Mouse (Mus musculus): Measurements from ENCODE around the gene Cd163. TPM values are rescaled to one million over a fixed set of nuclear protein-coding genes. Genes with fewer than 3 reads are reported as not detected.

The Cd163 gene
- polyA plus RNA-seq, 1 experiment from 2014 or later, result 0.11 TPM

GRCm38 (mm10) chr6:124320371-124320770 is 15.9 kb downstream of the Cd163 start:
- no peak overlapping the region for H3K27ac ChIP-seq (replicated peaks)
- H3K36me3 ChIP-seq, result no peaks in the 10 kb centered on the region
- H3K9ac ChIP-seq, result no peak overlapping the region
- WGBS, result 62% methylated on average over 6 of the region's 6 CpGs
- no peaks in the 10 kb centered on the region for H3K27me3 ChIP-seq
- H3K4me2 ChIP-seq, result no peak overlapping the region
- H3K4me3 ChIP-seq, result no peak overlapping the region
- ATAC-seq (ENCODE audit: low read depth), result no peak
- no peaks in the 10 kb centered on the region for H3K9me3 ChIP-seq
- no peaks in the 10 kb centered on the region for H3K4me1 ChIP-seq (replicated peaks)

DNA sequence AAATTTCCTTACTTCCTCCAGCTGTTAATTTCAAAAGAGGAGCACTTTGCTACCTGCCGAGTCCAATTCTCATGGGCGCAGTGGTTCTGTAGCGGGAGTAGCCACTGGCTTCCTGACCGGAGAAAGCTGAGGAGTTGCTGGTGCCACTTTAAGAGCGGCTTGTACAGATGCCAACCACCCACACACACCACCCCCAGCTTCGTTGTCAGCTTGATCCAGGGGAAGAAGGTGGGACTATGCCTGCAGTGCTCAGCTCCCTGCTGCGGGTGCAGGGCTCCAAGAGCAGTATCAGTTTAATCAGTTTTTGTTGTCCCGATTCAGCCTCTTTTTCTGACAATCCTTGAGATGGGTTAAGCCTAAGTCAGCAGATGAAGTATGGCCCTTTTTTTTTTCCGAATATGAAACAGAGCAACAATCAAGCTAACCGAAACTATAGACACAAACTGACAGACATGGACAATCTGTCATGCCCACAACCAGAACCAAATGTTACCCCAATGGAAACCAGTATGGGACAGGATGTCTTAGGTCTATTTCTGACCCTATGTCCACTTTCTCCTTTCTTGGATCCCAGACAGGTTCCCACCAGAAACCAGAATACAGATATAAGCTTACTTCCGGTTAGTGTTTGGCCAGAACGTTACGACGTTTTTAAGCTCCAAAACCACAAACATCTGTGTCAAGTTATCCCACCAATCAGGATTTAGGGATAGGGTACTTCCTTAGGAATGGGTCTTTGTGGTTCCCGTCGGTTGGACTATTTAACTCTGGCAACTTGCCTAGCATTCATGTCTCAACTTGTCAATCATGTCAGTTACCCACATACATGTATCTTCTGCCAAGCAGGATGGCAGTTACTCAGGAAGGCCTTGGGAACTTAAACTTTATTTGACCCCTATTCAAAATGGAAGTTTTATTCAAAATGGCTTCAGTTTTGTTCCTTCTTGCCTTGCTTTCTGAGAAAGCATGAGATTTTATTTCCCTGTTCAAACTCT is 17.3 kb downstream of the Cd163 start:
- Histone ChIP-seq H3K9ac (no peak overlapping the region), H3K36me3 (no peaks in the 10 kb centered on the region), H3K4me2 (no peak overlapping the region), H3K4me3 (no peak overlapping the region), H3K4me1 (replicated peaks) (no peaks in the 10 kb centered on the region), H3K27ac (replicated peaks) (no peak overlapping the region), H3K27me3 (no peaks in the 10 kb centered on the region), H3K9me3 (no peaks in the 10 kb centered on the region)
- WGBS, result 85% methylated on average over 16 of the region's 16 CpGs
- no peak for ATAC-seq (ENCODE audit: low read depth)

GRCm38 (mm10) chr6:124328394-124328991 is 24.0 kb downstream of the Cd163 start:
- WGBS, result 91% methylated on average over 3 of the region's 3 CpGs
- Histone ChIP-seq H3K36me3 (no peaks in the 10 kb centered on the region), H3K27me3 (no peaks in the 10 kb centered on the region), H3K4me1 (replicated peaks) (no peaks in the 10 kb centered on the region), H3K4me2 (no peak overlapping the region), H3K9ac (no peak overlapping the region), H3K4me3 (no peak overlapping the region), H3K27ac (replicated peaks) (no peak overlapping the region), H3K9me3 (no peaks in the 10 kb centered on the region)
- ATAC-seq (ENCODE audit: low read depth), result no peak

DNA sequence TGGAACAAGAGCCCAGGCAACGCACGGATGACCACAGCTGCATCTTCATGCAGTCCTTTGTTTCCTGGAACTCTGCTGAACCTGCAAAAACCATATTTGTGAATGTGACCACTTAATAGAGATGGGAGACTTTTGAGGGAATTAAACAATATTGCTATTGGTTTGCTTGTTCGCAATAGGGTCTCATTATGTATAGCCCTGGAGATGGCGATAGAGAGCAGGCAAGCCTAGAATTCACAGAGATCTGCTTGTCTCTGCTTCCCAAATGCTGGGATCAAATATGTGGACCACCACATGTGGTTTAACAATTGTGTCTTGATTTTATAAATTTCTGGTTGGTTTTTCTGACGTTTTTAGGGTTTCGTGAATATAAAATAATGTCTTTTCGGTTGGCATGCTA is 25.2 kb downstream of the Cd163 start:
- Histone ChIP-seq H3K9ac (no peak overlapping the region), H3K27ac (replicated peaks) (no peak overlapping the region), H3K4me2 (no peak overlapping the region), H3K4me1 (replicated peaks) (no peaks in the 10 kb centered on the region), H3K27me3 (no peaks in the 10 kb centered on the region), H3K4me3 (no peak overlapping the region), H3K36me3 (no peaks in the 10 kb centered on the region), H3K9me3 (no peaks in the 10 kb centered on the region)
- 92% methylated on average over 7 of the region's 7 CpGs for WGBS
- no peak for ATAC-seq (ENCODE audit: low read depth)

GRCm38 (mm10) chr6:124345096-124345495 is 40.6 kb downstream of the Cd163 start:
- H3K4me2 ChIP-seq, result no peak overlapping the region
- no peaks in the 10 kb centered on the region for H3K9me3 ChIP-seq
- H3K9ac ChIP-seq, result no peak overlapping the region
- no peak overlapping the region for H3K27ac ChIP-seq (replicated peaks)
- H3K4me3 ChIP-seq, result no peak overlapping the region
- 75% methylated on average over 4 of the region's 4 CpGs for WGBS
- H3K36me3 ChIP-seq, result no peaks in the 10 kb centered on the region
- no peaks in the 10 kb centered on the region for H3K4me1 ChIP-seq (replicated peaks)
- ATAC-seq (ENCODE audit: low read depth), result no peak
- H3K27me3 ChIP-seq, result no peaks in the 10 kb centered on the region

DNA sequence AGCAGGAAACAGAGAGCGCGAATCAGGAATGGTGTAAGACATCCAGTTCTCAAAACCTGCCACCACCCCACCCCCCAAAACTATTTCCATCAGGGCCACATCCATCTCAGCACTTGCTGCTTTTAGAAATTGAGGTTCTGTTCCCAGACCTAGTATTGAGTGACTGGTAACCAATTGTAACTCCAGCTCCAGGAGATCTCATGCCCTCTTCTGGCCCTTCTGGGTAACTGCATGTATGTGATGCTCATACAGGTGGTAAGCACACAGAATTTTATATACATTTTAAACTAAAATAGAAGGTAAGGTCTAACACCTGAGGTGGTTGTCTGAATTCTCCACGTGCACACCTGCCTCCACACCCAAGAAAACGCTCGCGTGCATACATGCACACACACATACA is 42.2 kb downstream of the Cd163 start:
- Histone ChIP-seq H3K9me3 (no peaks in the 10 kb centered on the region), H3K4me3 (no peak overlapping the region), H3K9ac (no peak overlapping the region), H3K4me2 (no peak overlapping the region), H3K36me3 (no peaks in the 10 kb centered on the region), H3K4me1 (replicated peaks) (no peaks in the 10 kb centered on the region), H3K27ac (replicated peaks) (no peak overlapping the region), H3K27me3 (no peaks in the 10 kb centered on the region)
- WGBS, result 83% methylated on average over 6 of the region's 6 CpGs
- no peak for ATAC-seq (ENCODE audit: low read depth)

DNA sequence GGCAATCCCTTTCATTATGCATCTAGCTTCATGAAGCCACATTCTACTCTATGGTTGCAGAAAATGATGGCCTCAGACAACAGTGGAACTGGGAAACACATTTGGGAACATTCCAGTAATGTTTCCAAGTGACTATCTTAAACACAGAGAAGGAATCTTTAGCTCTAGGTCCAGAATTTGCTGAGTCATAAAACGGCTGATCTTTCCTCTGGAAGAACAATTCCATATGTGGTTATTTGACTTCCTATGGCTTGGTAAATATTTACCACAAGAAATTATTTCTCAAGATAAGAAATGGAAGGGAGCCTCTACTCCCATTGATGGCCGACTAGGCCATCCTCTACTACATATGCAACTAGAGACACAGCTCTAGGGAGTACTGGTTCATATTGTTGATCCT is 48.8 kb downstream of the Cd163 start:
- no peak overlapping the region for H3K4me2 ChIP-seq
- 80% methylated on average over 2 of the region's 2 CpGs for WGBS

GRCm38 (mm10) chr6:124358953-124359352 is 54.5 kb downstream of the Cd163 start:
- no peak for ATAC-seq (ENCODE audit: low read depth)
- H3K9me3 ChIP-seq, result no peaks in the 10 kb centered on the region
- WGBS, result 85% methylated on average over 6 of the region's 6 CpGs
- H3K27ac ChIP-seq (replicated peaks), result no peak overlapping the region
- H3K4me2 ChIP-seq, result no peak overlapping the region
- H3K27me3 ChIP-seq, result no peaks in the 10 kb centered on the region
- no peaks in the 10 kb centered on the region for H3K4me1 ChIP-seq (replicated peaks)
- H3K9ac ChIP-seq, result no peak overlapping the region
- H3K4me3 ChIP-seq, result no peak overlapping the region
- no peaks in the 10 kb centered on the region for H3K36me3 ChIP-seq

More for the DNA sequence above, 48.8 kb downstream of the Cd163 start:
- no peak overlapping the region for H3K4me3 ChIP-seq
- H3K9me3 ChIP-seq, result no peaks in the 10 kb centered on the region
- no peak overlapping the region for H3K9ac ChIP-seq
- no peaks in the 10 kb centered on the region for H3K27me3 ChIP-seq
- no peaks in the 10 kb centered on the region for H3K4me1 ChIP-seq (replicated peaks)
- no peaks in the 10 kb centered on the region for H3K36me3 ChIP-seq
- H3K27ac ChIP-seq (replicated peaks), result no peak overlapping the region
- no peak for ATAC-seq (ENCODE audit: low read depth)

GRCm38 (mm10) chr6:124360549-124360948 is 56.1 kb downstream of the Cd163 start:
- ATAC-seq (ENCODE audit: low read depth), result no peak
- Histone ChIP-seq H3K4me2 (no peak overlapping the region), H3K4me1 (replicated peaks) (no peaks in the 10 kb centered on the region), H3K9ac (no peak overlapping the region), H3K27me3 (no peaks in the 10 kb centered on the region), H3K4me3 (no peak overlapping the region), H3K27ac (replicated peaks) (no peak overlapping the region), H3K36me3 (no peaks in the 10 kb centered on the region), H3K9me3 (no peaks in the 10 kb centered on the region)
- WGBS, result 52% methylated on average over 6 of the region's 6 CpGs

DNA sequence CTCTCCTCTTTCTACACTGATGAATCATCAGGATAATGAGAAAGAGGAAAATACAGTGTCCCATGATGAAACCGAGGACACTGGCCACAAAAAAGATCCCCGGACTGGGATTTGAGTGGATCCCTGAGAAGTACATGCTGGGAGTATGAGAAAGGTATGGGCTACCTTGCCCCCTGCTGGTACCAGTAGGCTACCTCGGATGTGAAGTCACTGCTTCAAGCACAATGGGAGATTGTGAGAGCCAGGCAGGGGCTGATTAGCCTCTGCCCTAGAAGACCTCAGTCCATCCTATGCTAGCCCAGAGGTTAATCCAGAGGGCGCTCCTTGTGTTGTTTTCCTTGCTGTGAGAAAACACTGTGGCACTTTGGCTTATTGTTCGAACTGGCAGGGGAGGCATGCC is 59.9 kb downstream of the Cd163 start:
- Histone ChIP-seq H3K9ac (no peak overlapping the region), H3K27me3 (no peaks in the 10 kb centered on the region), H3K36me3 (no peaks in the 10 kb centered on the region), H3K4me1 (replicated peaks) (no peaks in the 10 kb centered on the region), H3K4me3 (no peak overlapping the region), H3K27ac (replicated peaks) (no peak overlapping the region), H3K4me2 (no peak overlapping the region), H3K9me3 (no peaks in the 10 kb centered on the region)
- no peak for ATAC-seq (ENCODE audit: low read depth)
- 64% methylated on average over 5 of the region's 5 CpGs for WGBS

DNA sequence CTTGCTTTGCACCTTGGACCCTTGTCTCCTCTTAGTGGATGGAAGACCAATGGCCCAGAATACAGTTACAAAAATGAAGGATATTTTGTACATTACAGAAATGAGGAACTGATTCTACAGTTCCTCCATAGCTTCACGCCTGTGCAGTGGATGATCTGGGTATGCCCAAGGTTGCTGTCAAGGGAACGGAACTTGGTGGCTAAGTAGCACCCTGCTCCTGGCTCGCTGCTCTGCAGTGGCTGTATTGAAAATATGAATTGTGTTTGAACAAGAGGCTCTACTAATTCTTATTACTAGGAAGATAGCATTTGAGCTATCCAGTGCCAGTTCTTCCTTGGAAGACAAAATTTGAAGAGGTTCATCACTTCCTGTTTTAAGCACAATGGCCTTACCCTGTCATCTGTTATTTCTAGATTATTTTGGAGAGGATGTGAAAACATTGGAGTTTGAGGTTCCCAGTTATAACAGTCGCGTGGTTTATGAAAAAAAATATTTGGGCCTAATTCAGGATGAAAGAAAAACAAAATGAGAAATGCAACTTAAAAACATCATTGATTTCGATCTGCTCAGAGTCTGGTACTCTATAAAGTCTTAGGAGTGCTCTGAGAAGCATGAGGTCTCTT is 69.2 kb downstream of the Cd163 start:
- no peak overlapping the region for H3K4me3 ChIP-seq

GRCm38 (mm10) chr6:124374683-124375082 is 70.2 kb downstream of the Cd163 start:
- no peak overlapping the region for H3K27ac ChIP-seq (replicated peaks)
- H3K36me3 ChIP-seq, result no peaks in the 10 kb centered on the region
- no peaks in the 10 kb centered on the region for H3K4me1 ChIP-seq (replicated peaks)
- no peak overlapping the region for H3K4me2 ChIP-seq
- no peaks in the 10 kb centered on the region for H3K27me3 ChIP-seq
- H3K4me3 ChIP-seq, result no peak overlapping the region
- no peak overlapping the region for H3K9ac ChIP-seq
- WGBS, result 85% methylated on average over 4 of the region's 4 CpGs
- ATAC-seq (ENCODE audit: low read depth), result no peak
- H3K9me3 ChIP-seq, result no peaks in the 10 kb centered on the region

More for the DNA sequence above, 69.2 kb downstream of the Cd163 start:
- Histone ChIP-seq H3K4me1 (replicated peaks) (no peaks in the 10 kb centered on the region), H3K27me3 (no peaks in the 10 kb centered on the region), H3K9ac (no peak overlapping the region), H3K9me3 (no peaks in the 10 kb centered on the region), H3K36me3 (no peaks in the 10 kb centered on the region), H3K27ac (replicated peaks) (no peak overlapping the region), H3K4me2 (no peak overlapping the region)
- ATAC-seq (ENCODE audit: low read depth), result no peak
- WGBS, result 93% methylated on average over 6 of the region's 6 CpGs
